Mouse (Mus musculus) heart, adult 9 months (tissue): ENCODE measurements at regions not wholly inside any gene's neighbourhood (a gene's known extent, or its start where the extent isn't known, plus 50 kb on each side); places are given as distances from the start of the nearest gene placed in this dataset.
"Not testable (repeated sequence)": the region's sequence is repeated elsewhere in the genome, so short reads cannot be mapped to it uniquely, and the experiment has no call there.

Experiments used
- DNase-seq, 2 experiments: peaks; one replicate each; pipeline ENCODE4 v3.0.0; 2022; ENCODE audit warnings: low spot score in 2 of 2

GRCm38 (mm10) chrX:76077781-76078180 lies 186.3 kb upstream of the Cldn34b3 start:
- no peak for DNase-seq

DNA sequence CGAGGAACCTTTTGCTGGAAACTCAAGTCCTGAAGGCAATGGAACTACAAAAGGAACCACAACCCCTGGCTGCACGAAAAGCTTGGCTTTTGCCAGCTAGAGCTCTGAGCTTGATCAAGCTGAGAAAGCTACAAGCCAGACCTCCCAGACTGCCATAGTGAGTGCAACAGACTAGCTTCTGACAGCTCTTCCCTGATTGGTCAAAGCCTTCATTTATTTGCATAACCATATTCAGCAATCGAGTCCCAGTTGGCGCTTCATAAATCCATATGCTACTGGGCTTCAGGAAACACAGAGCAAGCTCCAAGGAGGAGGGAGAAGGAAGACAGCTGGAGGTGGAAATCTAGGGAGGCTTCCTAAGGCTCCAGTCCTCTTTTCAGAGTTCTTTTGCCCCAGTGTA lies 181.4 kb upstream of the Cldn34b3 start:
- DNase-seq = no peak

GRCm38 (mm10) chrX:76110763-76111474 lies 153.2 kb upstream of the Cldn34b3 start:
- DNase-seq = peak in 1 of 2 experiments; percentile 15

GRCm38 (mm10) chrX:76116086-76116485 lies 148.0 kb upstream of the Cldn34b3 start:
- DNase-seq = no peak

DNA sequence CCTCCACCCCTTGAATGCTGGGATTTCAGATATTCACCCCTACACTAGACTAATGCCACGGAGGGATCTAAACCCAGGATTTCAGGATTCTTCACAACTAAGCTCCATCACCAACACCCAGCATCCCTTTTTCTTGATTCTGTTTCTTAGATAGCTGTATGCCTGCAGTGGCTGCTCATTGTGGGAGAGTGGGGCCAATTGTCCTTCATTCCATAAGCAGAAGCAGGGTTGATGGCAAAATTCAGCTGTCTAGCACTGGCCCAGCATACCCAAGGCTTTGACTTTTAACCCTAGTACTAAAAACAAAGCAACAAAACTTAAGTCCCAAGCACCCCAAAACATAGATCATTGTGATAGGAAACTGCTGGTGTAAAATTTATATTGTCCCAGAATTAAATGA lies 147.5 kb upstream of the Cldn34b3 start:
- no peak for DNase-seq

- peak in 1 of 2 experiments; percentile 1 for DNase-seq
Measured at GRCm38 (mm10) chrX:76120936-76121335, 143.2 kb upstream of the Cldn34b3 start.

DNA sequence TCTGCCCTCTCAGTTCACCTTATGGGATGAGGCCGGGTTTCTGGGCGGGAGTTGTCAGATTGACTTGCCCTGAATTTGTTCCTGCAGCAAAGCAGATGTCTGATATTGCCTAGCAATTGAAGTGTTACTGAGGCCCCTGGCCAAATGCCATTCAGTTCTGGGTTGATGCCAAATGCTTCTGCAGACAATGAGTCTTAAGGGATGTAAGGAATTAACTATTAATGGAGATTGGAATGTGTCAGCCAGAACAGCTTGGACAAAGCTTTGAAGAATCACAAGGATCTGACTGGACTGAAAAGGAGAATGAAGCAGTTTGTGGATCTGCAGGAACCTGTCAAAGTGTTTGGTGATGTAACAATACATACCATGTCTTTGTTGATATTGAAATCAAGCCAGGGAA lies 140.7 kb upstream of the Cldn34b3 start:
- DNase-seq = peak; percentile 6 to 32

GRCm38 (mm10) chrX:76137729-76138128 lies 126.4 kb upstream of the Cldn34b3 start:
- no peak for DNase-seq

- no peak for DNase-seq
Measured at GRCm38 (mm10) chrX:76141022-76141421, 123.1 kb upstream of the Cldn34b3 start.

- DNase-seq = not testable (repeated sequence)
Measured at GRCm38 (mm10) chrX:76174806-76175205, 89.3 kb upstream of the Cldn34b3 start.

DNA sequence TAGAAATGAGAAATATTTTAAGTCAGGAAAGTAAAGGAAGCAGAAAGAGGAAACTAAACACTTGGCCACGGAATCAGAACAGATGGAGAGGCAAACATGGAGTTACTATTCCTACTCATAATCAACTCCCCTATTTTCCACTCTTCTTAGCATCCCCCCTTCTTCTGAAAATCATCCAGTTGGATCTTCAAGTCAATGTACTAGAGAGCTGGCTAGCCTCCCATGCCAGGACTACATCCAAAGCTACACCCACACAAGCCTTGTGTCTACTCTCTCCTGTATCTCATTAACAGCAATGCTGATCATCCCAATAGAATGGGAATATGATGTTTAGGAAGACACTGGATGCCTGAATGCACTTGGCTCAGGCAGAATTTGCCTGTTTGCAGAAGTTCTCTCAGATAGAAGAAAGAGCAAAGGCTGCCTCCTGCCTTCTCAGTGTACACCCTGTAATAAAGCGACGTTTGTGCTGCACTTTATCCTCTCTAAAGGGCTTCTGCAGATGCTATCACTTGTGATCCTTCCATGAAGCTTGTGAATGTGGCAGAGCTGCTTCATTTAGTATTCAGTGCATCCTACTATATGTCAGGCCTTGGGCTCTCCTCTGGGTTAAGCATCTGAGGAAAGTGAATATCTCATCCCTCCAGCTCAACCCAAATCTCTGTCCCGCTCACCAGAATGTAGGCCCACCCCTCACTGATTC lies 82.5 kb upstream of the Cldn34b3 start:
- no peak for DNase-seq

DNA sequence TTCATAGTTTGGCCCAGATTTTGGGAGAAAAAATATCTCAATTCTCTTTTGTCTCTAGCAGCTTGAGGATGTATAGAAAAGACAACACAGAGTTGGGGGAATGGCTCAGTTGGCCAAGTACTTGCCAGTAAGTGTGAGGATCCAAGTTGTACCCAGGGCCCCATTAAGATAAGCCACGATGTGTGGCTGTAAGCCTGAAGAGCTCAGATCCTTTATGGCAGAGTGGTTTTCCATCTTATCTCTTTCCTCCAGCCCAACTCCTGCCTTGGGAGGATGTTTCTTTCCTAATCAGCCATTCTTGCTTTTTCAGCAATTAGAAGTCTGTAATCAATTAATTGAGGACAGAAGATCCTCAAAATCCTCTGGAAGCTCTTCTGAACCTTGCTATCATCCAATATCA lies 63.5 kb upstream of the Cldn34b3 start:
- DNase-seq = no peak

DNA sequence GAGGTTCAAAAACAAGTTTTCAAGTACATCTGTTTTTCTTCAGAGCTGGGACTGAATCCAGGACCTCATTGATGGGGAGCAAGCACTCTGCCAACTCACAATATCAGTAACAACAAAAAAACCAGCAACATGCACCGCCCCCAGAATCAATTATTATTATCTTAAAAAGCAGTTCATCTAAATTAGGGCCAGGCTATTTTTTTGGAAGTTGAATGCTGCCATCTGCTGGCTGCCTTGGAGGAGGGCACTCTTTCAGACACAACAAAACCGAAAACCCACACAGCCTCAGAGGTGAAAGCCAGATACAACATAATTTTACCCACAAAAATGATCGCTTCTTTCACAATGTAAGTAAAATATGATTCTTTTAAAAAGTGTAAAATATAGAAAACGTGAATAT lies 62.7 kb upstream of the Cldn34b3 start:
- DNase-seq = peak; percentile 7 to 8
